Mouse (Mus musculus) liver, adult 2 months (tissue): Measurements from ENCODE around the gene Chac1. TPM values are rescaled to one million over a fixed set of nuclear protein-coding genes. Genes with fewer than 3 reads are reported as not detected.

Experiments
- DNase-seq: peaks from one replicate; pipeline ENCODE4 v3.0.0-alpha.2; 2011; ENCODE audit warnings: low read depth, low spot score; ENCODE audit errors: extremely low read depth
- H3K27ac ChIP-seq: fragments of 200-500 bp; replicated peaks from 2 replicates; pipeline ENCODE4 v1.5.1; 2012; ENCODE audit warnings: low read depth, mild to moderate bottlenecking, control low read depth, inconsistent platforms, low read length; ENCODE audit not compliant: insufficient read depth
- H3K27me3 ChIP-seq: fragments of 200-500 bp; 2 replicates; pipeline ENCODE4 v1.6.1; 2012; ENCODE audit warnings: mild to moderate bottlenecking, moderate library complexity, low read length, inconsistent platforms; ENCODE audit not compliant: control insufficient read depth, insufficient read depth
- H3K36me3 ChIP-seq: fragments of 200-500 bp; 2 replicates; pipeline ENCODE4 v1.6.1; 2012; ENCODE audit warnings: low read length, inconsistent platforms; ENCODE audit not compliant: control insufficient read depth, insufficient read depth
- H3K4me1 ChIP-seq: fragments of 200-500 bp; 2 replicates; pipeline ENCODE4 v1.6.1; 2011; ENCODE audit warnings: low read length; ENCODE audit not compliant: control insufficient read depth, insufficient read depth
- H3K4me3 ChIP-seq: fragments of 200-500 bp; 2 replicates; pipeline ENCODE4 v1.5.1; 2011; ENCODE audit warnings: low read depth, mild to moderate bottlenecking, control low read depth, low read length, moderate library complexity; ENCODE audit not compliant: insufficient read depth
- H3K79me2 ChIP-seq: fragments of 200-500 bp; 2 replicates; pipeline ENCODE4 v1.6.1; 2012; ENCODE audit warnings: inconsistent platforms, mild to moderate bottlenecking, low read length, moderate library complexity; ENCODE audit not compliant: control insufficient read depth, insufficient read depth
- H3K9ac ChIP-seq: fragments of 200-500 bp; 2 replicates; pipeline ENCODE4 v1.6.1; 2012; ENCODE audit warnings: low read depth, mild to moderate bottlenecking, control low read depth, inconsistent platforms, low read length
- CTCF ChIP-seq: fragments of 200-500 bp; IDR thresholded peaks from 2 replicates; pipeline ENCODE4 v1.5.1; 2011; ENCODE audit warnings: low read depth, low read length, control low read depth
- POLR2A ChIP-seq: fragments of 200-500 bp; IDR thresholded peaks from 2 replicates; pipeline ENCODE4 v1.6.1; 2011; ENCODE audit warnings: low read length, control low read depth; ENCODE audit not compliant: insufficient read depth; ENCODE audit errors: extremely low read depth
- WGBS: fragments of 180-500 bp; shearing (Covaris S2); methylation state at CpG from one replicate; pipeline ENCODE4 v1.1.7; 2018; 5-methylcytosine and 5-hydroxymethylcytosine counted together
- polyA plus RNA-seq: library from polyadenylated mRNA; depleted of rRNA; stranded (reverse); fragments of >200 nt; gene quantifications from 2 replicates; pipeline ENCODE4 v1.2.3, GENCODE M21; 2012; rRNA removed
- total RNA-seq: library from RNA; depleted of rRNA; stranded (reverse); fragments of >200 nt; gene quantifications from 2 replicates; pipeline ENCODE4 v1.2.3, GENCODE M21; 2014; rRNA removed

The Chac1 gene
- total and polyA plus RNA-seq, 2 experiments = 5.5 to 6.1 TPM

DNA sequence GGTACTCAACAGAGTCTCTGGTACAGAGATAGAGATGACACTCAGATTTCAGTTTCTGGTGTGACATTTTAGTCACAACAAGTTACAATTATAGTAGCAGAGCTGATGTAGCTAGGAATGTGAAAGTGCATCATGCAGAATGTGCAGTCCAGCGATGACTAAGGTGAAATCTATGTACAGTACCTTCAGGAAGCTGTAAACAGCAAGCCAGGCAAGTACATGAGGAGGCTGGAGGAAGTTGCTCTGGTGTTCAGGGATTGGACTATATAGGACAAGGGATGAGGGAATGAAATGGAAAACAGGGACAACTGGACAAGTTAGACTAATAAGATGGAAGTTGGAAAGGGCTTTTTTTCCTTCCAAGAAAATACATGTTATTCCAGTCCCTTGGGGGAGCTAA is 37.2 kb downstream of the Chac1 start:
- TF ChIP-seq POLR2A = no peak
- no peak for TF ChIP-seq CTCF
- DNase-seq = no peak
- Histone ChIP-seq H3K4me3 (no peak overlapping the region), H3K9ac (no peak overlapping the region), H3K4me1 (no peaks in the 10 kb centered on the region), H3K27ac (no peak overlapping the region), H3K36me3 (peaks cover 25% of the 10 kb centered on the region), H3K79me2 (no peaks in the 10 kb centered on the region), H3K27me3 (no peaks in the 10 kb centered on the region)
- WGBS = 84% methylated on average over 1 of the region's 1 CpGs

DNA sequence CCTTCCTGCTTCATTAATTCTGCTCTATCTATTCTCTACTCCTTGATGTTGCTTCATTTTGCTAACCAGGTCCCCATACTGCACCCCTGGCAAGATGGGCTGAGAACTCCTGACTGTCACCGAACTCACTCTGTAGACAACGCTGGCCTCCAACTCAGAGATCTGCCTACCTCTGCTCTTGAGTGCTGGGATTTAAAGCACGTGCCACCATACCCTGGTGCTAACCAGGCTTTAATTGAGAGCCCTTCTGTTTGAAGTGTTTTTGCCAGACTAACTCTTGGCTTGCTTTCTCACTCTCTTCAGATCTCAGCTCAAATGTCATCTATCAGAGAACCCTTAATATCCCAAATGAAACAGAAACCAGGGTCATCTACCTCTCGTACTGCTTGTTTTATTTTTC is 39.0 kb downstream of the Chac1 start:
- DNase-seq = no peak
- no peak overlapping the region for H3K9ac ChIP-seq
- 96% methylated on average over 4 of the region's 4 CpGs for WGBS
- no peak overlapping the region for H3K27ac ChIP-seq
- TF ChIP-seq CTCF = no peak
- no peak for TF ChIP-seq POLR2A
- no peaks in the 10 kb centered on the region for H3K27me3 ChIP-seq
- no peak overlapping the region for H3K4me3 ChIP-seq
- H3K4me1 ChIP-seq = no peaks in the 10 kb centered on the region
- H3K79me2 ChIP-seq = no peaks in the 10 kb centered on the region
- peaks cover 29% of the 10 kb centered on the region for H3K36me3 ChIP-seq

DNA sequence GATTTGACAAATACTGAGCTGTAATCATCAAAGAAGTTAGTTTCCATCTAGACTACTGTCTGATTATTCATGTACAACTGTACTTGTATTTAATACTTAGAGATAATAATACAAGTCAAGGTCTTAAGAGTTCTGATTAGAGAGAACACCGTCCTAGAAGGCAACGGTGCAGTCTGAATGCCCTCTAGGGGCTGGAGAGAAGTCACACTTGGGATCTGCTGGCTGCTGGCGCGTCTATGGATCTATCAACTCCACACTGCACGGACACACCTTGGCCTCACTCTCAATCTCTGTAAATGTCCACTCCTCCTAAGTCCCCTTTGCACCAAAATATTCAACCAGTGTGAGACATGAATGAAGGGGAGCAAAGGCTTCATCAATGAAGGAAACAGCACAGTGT is 47.2 kb downstream of the Chac1 start:
- no peaks in the 10 kb centered on the region for H3K27me3 ChIP-seq
- H3K27ac ChIP-seq = 0 out of 2 replicates have a peak overlapping the region, but pooled peaks have one; percentile 6
- H3K36me3 ChIP-seq = peaks cover 37% of the 10 kb centered on the region
- H3K4me1 ChIP-seq = peaks cover 4% of the 10 kb centered on the region
- H3K4me3 ChIP-seq = no peak overlapping the region
- H3K9ac ChIP-seq = no peak overlapping the region
- no peak for DNase-seq
- H3K79me2 ChIP-seq = no peaks in the 10 kb centered on the region
- TF ChIP-seq CTCF (0 out of 2 replicates have a peak, but pooled peaks have one; percentile 6), POLR2A (no peak)
- WGBS = 83% methylated on average over 5 of the region's 5 CpGs

DNA sequence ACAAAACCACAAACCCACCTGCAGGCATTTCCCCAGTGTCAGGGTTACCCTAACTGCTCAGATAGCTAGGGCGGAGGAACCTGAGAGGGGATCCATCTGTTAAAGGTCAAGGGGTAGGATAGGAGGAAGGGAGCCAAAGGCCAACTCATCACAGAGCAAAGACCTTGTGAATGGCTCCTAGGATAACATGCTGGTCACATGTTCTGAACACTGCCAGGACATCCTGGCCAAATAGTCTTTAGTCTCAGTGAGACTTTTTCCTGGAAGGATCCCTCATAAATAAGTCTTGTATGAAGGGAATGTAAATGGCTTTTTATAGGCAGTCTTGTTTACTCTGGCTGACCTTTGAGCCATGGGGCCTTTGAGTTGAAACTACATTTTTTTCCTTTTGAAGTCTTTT is 47.6 kb downstream of the Chac1 start:
- Histone ChIP-seq H3K79me2 (no peaks in the 10 kb centered on the region), H3K4me3 (no peak overlapping the region), H3K27me3 (no peaks in the 10 kb centered on the region), H3K4me1 (peaks cover 4% of the 10 kb centered on the region), H3K36me3 (peaks cover 35% of the 10 kb centered on the region), H3K27ac (0 out of 2 replicates have a peak overlapping the region, but pooled peaks have one; percentile 6), H3K9ac (no peak overlapping the region)
- no peak for TF ChIP-seq CTCF
- TF ChIP-seq POLR2A = no peak
- WGBS = 51% methylated on average over 1 of the region's 1 CpGs
- peak; percentile 46 for DNase-seq

DNA sequence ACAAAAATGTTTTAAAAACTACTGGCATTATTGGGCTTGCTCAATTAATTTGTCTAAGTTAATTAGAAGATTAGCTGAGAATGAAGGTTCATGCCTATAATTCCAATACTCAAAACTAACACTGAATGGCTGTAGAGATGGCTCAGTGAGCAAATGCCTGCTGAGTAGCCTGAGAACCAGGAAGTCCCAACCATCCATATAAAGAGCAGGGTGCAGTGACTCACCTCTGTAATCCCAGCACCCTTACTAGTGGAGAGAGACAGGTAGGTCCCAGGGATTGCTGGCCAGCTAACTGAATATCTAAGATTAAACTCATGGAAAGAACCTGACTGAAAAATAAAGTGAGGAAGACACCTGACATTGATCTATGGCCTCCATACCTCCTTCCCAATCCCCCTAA is 48.3 kb downstream of the Chac1 start:
- Histone ChIP-seq H3K9ac (no peak overlapping the region), H3K36me3 (peaks cover 30% of the 10 kb centered on the region), H3K79me2 (no peaks in the 10 kb centered on the region), H3K4me3 (no peak overlapping the region), H3K27me3 (no peaks in the 10 kb centered on the region), H3K4me1 (peaks cover 4% of the 10 kb centered on the region), H3K27ac (no peak overlapping the region)
- no peak for TF ChIP-seq CTCF
- no peak for TF ChIP-seq POLR2A
- no peak for DNase-seq

Other genes with a start within 250 kb of the Chac1 start
- gene Rad51, start 238.4 kb upstream of the Chac1 start, total RNA-seq = 0.65 and 1.5 TPM in 2 replicates
- gene Rad51, start 238.4 kb upstream of the Chac1 start, polyA plus RNA-seq = 0.37 and 0.51 TPM in 2 replicates
- 47.7 and 63.6 TPM in 2 replicates for gene Rmdn3, start 194.2 kb upstream of the Chac1 start, total RNA-seq
- gene Rmdn3, start 194.2 kb upstream of the Chac1 start, polyA plus RNA-seq = 26.4 and 34.9 TPM in 2 replicates
- gene Gchfr, start 183.5 kb upstream of the Chac1 start, total RNA-seq = 275 and 332 TPM in 2 replicates
- gene Gchfr, start 183.5 kb upstream of the Chac1 start, polyA plus RNA-seq = 597 and 710 TPM in 2 replicates
- gene Gm14137, start 176.7 kb upstream of the Chac1 start, total RNA-seq = not detected in 2 replicates
- not detected in 2 replicates for gene Gm14137, start 176.7 kb upstream of the Chac1 start, polyA plus RNA-seq
- 15.9 and 20.5 TPM in 2 replicates for gene Zfyve19, start 142.6 kb upstream of the Chac1 start, total RNA-seq
- gene Zfyve19, start 142.6 kb upstream of the Chac1 start, polyA plus RNA-seq = 27.2 and 28.8 TPM in 2 replicates
- gene Dnajc17, start 142.4 kb upstream of the Chac1 start, total RNA-seq = 1.8 and 3.6 TPM in 2 replicates
- gene Dnajc17, start 142.4 kb upstream of the Chac1 start, polyA plus RNA-seq = 1.5 and 2.6 TPM in 2 replicates
- gene Ppp1r14d, start 121.3 kb upstream of the Chac1 start, total RNA-seq = not detected in 2 replicates
- 0.11 TPM in 1 of 2 replicates, not detected in the other for gene Ppp1r14d, start 121.3 kb upstream of the Chac1 start, polyA plus RNA-seq
- 0.28 and 0.54 TPM in 2 replicates for gene Spint1, start 113.9 kb upstream of the Chac1 start, total RNA-seq
- 0.23 and 0.34 TPM in 2 replicates for gene Spint1, start 113.9 kb upstream of the Chac1 start, polyA plus RNA-seq
- gene Rhov, start 80.0 kb upstream of the Chac1 start, total RNA-seq = not detected in 2 replicates
- gene Rhov, start 80.0 kb upstream of the Chac1 start, polyA plus RNA-seq = not detected in 2 replicates
- 4.4 and 7.5 TPM in 2 replicates for gene Vps18, start 62.5 kb upstream of the Chac1 start, total RNA-seq
- 13.4 and 14.8 TPM in 2 replicates for gene Vps18, start 62.5 kb upstream of the Chac1 start, polyA plus RNA-seq
- 3.0 and 5.2 TPM in 2 replicates for gene Dll4, start 25.4 kb upstream of the Chac1 start, total RNA-seq
- gene Dll4, start 25.4 kb upstream of the Chac1 start, polyA plus RNA-seq = 3.1 and 4.1 TPM in 2 replicates
- 8.7 and 9.9 TPM in 2 replicates for gene Ino80, start 126.5 kb downstream of the Chac1 start, total RNA-seq
- gene Ino80, start 126.5 kb downstream of the Chac1 start, polyA plus RNA-seq = 2.8 and 3.7 TPM in 2 replicates
- 0.83 and 0.87 TPM in 2 replicates for gene Exd1, start 196.4 kb downstream of the Chac1 start, total RNA-seq
- gene Exd1, start 196.4 kb downstream of the Chac1 start, polyA plus RNA-seq = 0.66 and 0.87 TPM in 2 replicates
- 165 and 178 TPM in 2 replicates for gene Chp1, start 196.5 kb downstream of the Chac1 start, total RNA-seq
- gene Chp1, start 196.5 kb downstream of the Chac1 start, polyA plus RNA-seq = 176 and 216 TPM in 2 replicates